Mouse (Mus musculus): ENCODE data around the gene Ceacam19. TPM values are rescaled to one million over a fixed set of nuclear protein-coding genes. Genes with fewer than 3 reads are reported as not detected.

Ceacam19 gene
- polyA plus RNA-seq, 1 experiment from 2014 or later = not detected

- Histone ChIP-seq H3K9ac (no peak overlapping the region), H3K4me2 (replicated peaks) (no peak overlapping the region), H3K36me3 (no peaks in the 10 kb centered on the region), H3K9me3 (no peaks in the 10 kb centered on the region), H3K27me3 (peaks cover 25% of the 10 kb centered on the region), H3K4me3 (no peak overlapping the region), H3K4me1 (0 out of 2 replicates have a peak, but pooled peaks cover 3% of the 10 kb centered on the region), H3K27ac (no peak overlapping the region)
- 92% methylated on average over 20 of the region's 20 CpGs for WGBS
- no peak for ATAC-seq (ENCODE audit: insufficient number of reproducible peaks, insufficient read depth, low FRiP score, low TSS enrichment)
Measured at GRCm38 (mm10) chr7:19853526-19853925, 34.2 kb downstream of the Ceacam19 start.

GRCm38 (mm10) chr7:19851858-19852570 is 35.8 kb downstream of the Ceacam19 start, which contains the start of gene Gm19345:
Gm19345 (plus strand) TSS chr7:19852003.
- H3K27ac ChIP-seq = no peak within 1 kb of the TSS
- 4% methylated on average over 33 of the region's 33 CpGs for WGBS
- H3K9me3 ChIP-seq = no peaks in the 10 kb centered on the region
- H3K4me1 ChIP-seq = peaks cover 8% of the 10 kb centered on the region; the same call in 1 of the 2 replicates
- peak within 1 kb of the TSS; percentile 38 for H3K9ac ChIP-seq
- peak within 1 kb of the TSS; percentile 44 for H3K4me2 ChIP-seq (replicated peaks)
- ATAC-seq (ENCODE audit: insufficient number of reproducible peaks, insufficient read depth, low FRiP score, low TSS enrichment) = peak; percentile 47
- no peaks in the 10 kb centered on the region for H3K36me3 ChIP-seq
- H3K4me3 ChIP-seq = peak within 1 kb of the TSS; percentile 22
- H3K27me3 ChIP-seq = peaks cover 38% of the 10 kb centered on the region

GRCm38 (mm10) chr7:19844521-19845171 is 43.1 kb downstream of the Ceacam19 start:
- Histone ChIP-seq H3K27me3 (peaks cover 49% of the 10 kb centered on the region), H3K4me1 (peaks cover 5% of the 10 kb centered on the region; the same call in 1 of the 2 replicates), H3K4me2 (replicated peaks) (no peak overlapping the region), H3K9ac (no peak overlapping the region), H3K9me3 (no peaks in the 10 kb centered on the region), H3K27ac (no peak overlapping the region), H3K4me3 (no peak overlapping the region), H3K36me3 (no peaks in the 10 kb centered on the region)
- WGBS = 68% methylated on average over 15 of the region's 15 CpGs
- no peak for ATAC-seq (ENCODE audit: insufficient number of reproducible peaks, insufficient read depth, low FRiP score, low TSS enrichment)

- Histone ChIP-seq H3K36me3 (no peaks in the 10 kb centered on the region), H3K27ac (no peak overlapping the region), H3K27me3 (peaks cover 45% of the 10 kb centered on the region), H3K9ac (no peak overlapping the region), H3K4me2 (replicated peaks) (no peak overlapping the region), H3K9me3 (no peaks in the 10 kb centered on the region), H3K4me1 (peaks cover 5% of the 10 kb centered on the region; the same call in 1 of the 2 replicates), H3K4me3 (no peak overlapping the region)
- ATAC-seq (ENCODE audit: insufficient number of reproducible peaks, insufficient read depth, low FRiP score, low TSS enrichment) = 0 out of 2 replicates have a peak, but pooled peaks have one; percentile 30
- 4% methylated on average over 11 of the region's 11 CpGs for WGBS
Measured at GRCm38 (mm10) chr7:19843561-19843960, 44.2 kb downstream of the Ceacam19 start.

- no peak for ATAC-seq (ENCODE audit: insufficient number of reproducible peaks, insufficient read depth, low FRiP score, low TSS enrichment)
- WGBS = 25% methylated on average over 19 of the region's 19 CpGs
- Histone ChIP-seq H3K27me3 (peaks cover 42% of the 10 kb centered on the region), H3K4me2 (replicated peaks) (no peak overlapping the region), H3K4me1 (peaks cover 5% of the 10 kb centered on the region; the same call in 1 of the 2 replicates), H3K9me3 (no peaks in the 10 kb centered on the region), H3K9ac (no peak overlapping the region), H3K36me3 (no peaks in the 10 kb centered on the region), H3K27ac (no peak overlapping the region), H3K4me3 (no peak overlapping the region)
Measured at GRCm38 (mm10) chr7:19842885-19843504, 44.8 kb downstream of the Ceacam19 start.

- H3K27me3 ChIP-seq = peaks cover 31% of the 10 kb centered on the region
Measured at GRCm38 (mm10) chr7:19841686-19842413, 45.9 kb downstream of the Ceacam19 start.

GRCm38 (mm10) chr7:19840936-19841335 is 46.8 kb downstream of the Ceacam19 start:
- 74% methylated on average over 3 of the region's 3 CpGs for WGBS
- no peak for ATAC-seq (ENCODE audit: insufficient number of reproducible peaks, insufficient read depth, low FRiP score, low TSS enrichment)
- Histone ChIP-seq H3K27ac (no peak overlapping the region), H3K9ac (no peak overlapping the region), H3K9me3 (no peaks in the 10 kb centered on the region), H3K4me2 (replicated peaks) (no peak overlapping the region), H3K4me3 (no peak overlapping the region), H3K4me1 (no peaks in the 10 kb centered on the region), H3K27me3 (peaks cover 28% of the 10 kb centered on the region), H3K36me3 (no peaks in the 10 kb centered on the region)

More at GRCm38 (mm10) chr7:19841686-19842413, 45.9 kb downstream of the Ceacam19 start:
- ATAC-seq (ENCODE audit: insufficient number of reproducible peaks, insufficient read depth, low FRiP score, low TSS enrichment) = no peak
- Histone ChIP-seq H3K9ac (no peak overlapping the region), H3K4me1 (no peaks in the 10 kb centered on the region), H3K4me2 (replicated peaks) (no peak overlapping the region), H3K27ac (no peak overlapping the region), H3K4me3 (no peak overlapping the region), H3K36me3 (no peaks in the 10 kb centered on the region), H3K9me3 (no peaks in the 10 kb centered on the region)
- 84% methylated on average over 21 of the region's 21 CpGs for WGBS

- H3K27ac ChIP-seq = no peak overlapping the region
- no peaks in the 10 kb centered on the region for H3K9me3 ChIP-seq
- no peak overlapping the region for H3K9ac ChIP-seq
- no peaks in the 10 kb centered on the region for H3K4me1 ChIP-seq
- ATAC-seq (ENCODE audit: insufficient number of reproducible peaks, insufficient read depth, low FRiP score, low TSS enrichment) = no peak
- no peak overlapping the region for H3K4me3 ChIP-seq
- 83% methylated on average over 4 of the region's 4 CpGs for WGBS
- no peak overlapping the region for H3K4me2 ChIP-seq (replicated peaks)
- peaks cover 28% of the 10 kb centered on the region for H3K27me3 ChIP-seq
- H3K36me3 ChIP-seq = no peaks in the 10 kb centered on the region
Measured at GRCm38 (mm10) chr7:19840371-19840770, 47.4 kb downstream of the Ceacam19 start.

GRCm38 (mm10) chr7:19836843-19837242 is 50.9 kb downstream of the Ceacam19 start:
- H3K4me2 ChIP-seq (replicated peaks) = no peak overlapping the region
- H3K27ac ChIP-seq = no peak overlapping the region
- H3K27me3 ChIP-seq = 0 out of 2 replicates have a peak, but pooled peaks cover 3% of the 10 kb centered on the region
- no peak for ATAC-seq (ENCODE audit: insufficient number of reproducible peaks, insufficient read depth, low FRiP score, low TSS enrichment)
- H3K4me1 ChIP-seq = no peaks in the 10 kb centered on the region
- H3K4me3 ChIP-seq = no peak overlapping the region
- no peak overlapping the region for H3K9ac ChIP-seq
- H3K36me3 ChIP-seq = no peaks in the 10 kb centered on the region
- 64% methylated on average over 3 of the region's 3 CpGs for WGBS
- no peaks in the 10 kb centered on the region for H3K9me3 ChIP-seq

GRCm38 (mm10) chr7:19834055-19834454 is 53.7 kb downstream of the Ceacam19 start:
- Histone ChIP-seq H3K4me2 (replicated peaks) (no peak overlapping the region), H3K4me3 (no peak overlapping the region), H3K36me3 (no peaks in the 10 kb centered on the region), H3K27ac (no peak overlapping the region), H3K4me1 (peaks cover 6% of the 10 kb centered on the region; the same call in 1 of the 2 replicates), H3K27me3 (no peaks in the 10 kb centered on the region), H3K9ac (no peak overlapping the region), H3K9me3 (no peaks in the 10 kb centered on the region)
- WGBS = 58% methylated on average over 3 of the region's 3 CpGs
- no peak for ATAC-seq (ENCODE audit: insufficient number of reproducible peaks, insufficient read depth, low FRiP score, low TSS enrichment)

- 50% methylated on average over 9 of the region's 9 CpGs for WGBS
- no peak for ATAC-seq (ENCODE audit: insufficient number of reproducible peaks, insufficient read depth, low FRiP score, low TSS enrichment)
- no peak overlapping the region for H3K27ac ChIP-seq
- no peaks in the 10 kb centered on the region for H3K36me3 ChIP-seq
- H3K4me3 ChIP-seq = no peak overlapping the region
- H3K9me3 ChIP-seq = no peaks in the 10 kb centered on the region
- H3K9ac ChIP-seq = no peak overlapping the region
- H3K4me1 ChIP-seq = peaks cover 8% of the 10 kb centered on the region; the same call in 1 of the 2 replicates
- H3K27me3 ChIP-seq = no peaks in the 10 kb centered on the region
- no peak overlapping the region for H3K4me2 ChIP-seq (replicated peaks)
Measured at GRCm38 (mm10) chr7:19831837-19832236, 55.9 kb downstream of the Ceacam19 start.

All from embryonic facial prominence, embryonic 12.5 days (tissue).